Mouse (Mus musculus): ENCODE measurements at regions not wholly inside any gene's neighbourhood (a gene's known extent, or its start where the extent isn't known, plus 50 kb on each side); places are given as distances from the start of the nearest gene placed in this dataset.

DNA sequence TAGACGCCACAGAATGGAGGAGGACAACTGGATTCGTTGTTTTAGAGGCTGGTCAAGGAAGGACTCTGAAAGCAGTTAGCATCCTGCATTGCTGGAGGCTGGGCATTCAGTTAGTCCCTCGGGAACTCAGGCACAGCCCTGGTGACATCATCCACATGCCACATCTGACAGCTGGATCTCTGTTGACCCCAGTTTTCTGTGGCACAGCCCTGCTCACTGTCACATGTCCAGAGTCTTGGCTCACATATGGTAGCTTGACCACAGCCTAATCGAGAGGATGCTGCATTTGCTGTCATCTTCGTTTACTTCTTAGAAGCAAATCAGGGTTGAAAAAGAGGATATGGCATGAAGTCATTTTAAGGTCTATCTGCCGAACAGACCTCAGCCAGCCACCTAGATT lies 265.1 kb downstream of the Setd4 start:
- no peak for TF ChIP-seq TAL1 (conservative IDR thresholded peaks at IDR 0.05; ENCODE audit: low read depth, low read length)
- no peak for TF ChIP-seq CTCF (IDR thresholded peaks at IDR 0.05; ENCODE audit: low read depth, low read length)
- TF ChIP-seq GATA1 (IDR thresholded peaks at IDR 0.05; ENCODE audit: borderline replicate concordance, low read length) = no peak
- TF ChIP-seq GATA2 (IDR thresholded peaks at IDR 0.05; ENCODE audit: borderline replicate concordance, low read depth, low read length) = no peak
- TF ChIP-seq POLR2AphosphoS5 (IDR thresholded peaks at IDR 0.05; ENCODE audit: insufficient replicate concordance, low read depth, low read length) = no peak
